Mouse (Mus musculus) embryonic fibroblast, embryonic 13.5 days (primary cell): ENCODE data around the gene Usp20.
A peak's percentile ranks its signal among the peaks of the same experiment; 100 is the strongest.

ENCODE experiments used
- CTCF ChIP-seq: IDR thresholded peaks from 2 replicates; pipeline ENCODE4 v1.5.1; 2011; ENCODE audit warnings: mild to moderate bottlenecking, control low read depth, low read length, moderate library complexity, borderline replicate concordance; ENCODE audit not compliant: insufficient read depth
- POLR2A ChIP-seq: IDR thresholded peaks from 2 replicates; pipeline ENCODE4 v1.6.1; 2011; ENCODE audit warnings: low read depth, mild to moderate bottlenecking, control low read depth, low read length, moderate library complexity

- TF ChIP-seq POLR2A, result peak; percentile 82
- no peak for TF ChIP-seq CTCF
Measured at GRCm38 (mm10) chr2:30981790-30982513, at the start of gene Usp20, which contains the start of gene BC005624.
